11 mouse cellular contexts compared by ENCODE assay signal in the genomic region with DNA sequence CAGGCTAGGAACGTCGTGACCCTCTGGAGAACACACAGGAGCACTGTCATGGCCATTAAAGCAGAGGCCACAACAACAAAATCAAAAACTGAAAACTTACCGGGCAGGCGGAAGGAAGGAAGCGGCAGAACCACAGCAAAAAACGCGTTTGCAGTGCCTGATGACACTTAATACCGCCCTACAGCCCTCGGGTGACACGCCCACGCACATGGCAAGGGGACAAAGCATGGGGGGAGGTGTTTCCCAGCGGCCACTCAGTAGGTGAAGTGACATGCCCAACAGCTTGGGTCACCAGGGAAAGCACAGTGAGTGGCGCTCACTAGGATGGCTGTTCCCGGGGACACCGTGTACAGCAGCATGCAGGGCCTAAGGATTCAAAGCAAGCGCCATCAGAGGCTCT.
DNase-seq lines count a peak whose midpoint lies in the region; ATAC-seq and TF ChIP-seq lines count a peak whose summit lies in the region.
"Had no signal": no experiment of that assay in that cellular context is flagged by ENCODE, and none has a peak within 500 bp of the region (broad histone marks: within the 10 kb centered on the region; RNA-seq: fewer than 3 reads in every experiment).

No protein-coding gene starts in this region.

- H3K9me3 ChIP-seq in liver, embryonic 15.5 days (replicated peaks), result no peaks in the 10 kb centered on the region
- H3K9me3 ChIP-seq: limb, embryonic 13.5 days had no signal

- no peaks in the 10 kb centered on the region for H3K27me3 ChIP-seq in liver, embryonic 15.5 days
- H3K27me3 ChIP-seq: limb, embryonic 13.5 days had no signal

- H3K27ac ChIP-seq in liver, embryonic 15.5 days (replicated peaks), result no peak overlapping the region
- H3K27ac ChIP-seq in left cerebral cortex, adult 2 months, result no peak overlapping the region
- H3K27ac ChIP-seq: limb, embryonic 13.5 days had no signal

- H3K4me2 ChIP-seq in liver, embryonic 15.5 days, result peak overlapping the region; percentile 13; the same call in 1 of the 2 replicates
- H3K4me2 ChIP-seq: limb, embryonic 13.5 days had no signal

- H3K4me3 ChIP-seq in liver, embryonic 15.5 days (replicated peaks), result no peak overlapping the region
- H3K4me3 ChIP-seq in left cerebral cortex, adult 2 months, result no peak overlapping the region
- H3K4me3 ChIP-seq: limb, embryonic 13.5 days had no signal

- intact Hi-C loops in left cerebral cortex, adult 2 months (cut with DNase I), result no loop called here

- peak; percentile 34 to 52 for DNase-seq in kidney, postnatal 4 days
- DNase-seq in kidney, postnatal 36 days, result no peak
- peak; percentile 37 for DNase-seq in CD4-positive helper T cell, adult 2 months (ENCODE audit: low read depth, low spot score)
- peak; percentile 32 for DNase-seq in R1 (ENCODE audit: low read depth, low spot score)
- no peak for DNase-seq in left cerebral cortex, adult 2 months (ENCODE audit: extremely low spot score in 1 of 2, low spot score in 2 of 2)
- no peak for DNase-seq in urinary bladder, postnatal 4 days (ENCODE audit: low spot score in 2 of 2)
- DNase-seq: forebrain, postnatal 0 days; retina, postnatal 1 day had no signal

- WGBS in liver, embryonic 15.5 days (ENCODE audit: insufficient replicate concordance), result 38% methylated on average over 16 of the region's 16 CpGs

- no peak for ATAC-seq in liver, embryonic 15.5 days (ENCODE audit: insufficient read depth)
- ATAC-seq: forebrain, postnatal 0 days; intestine, embryonic 16.5 days had no signal

- H3K4me1 ChIP-seq in liver, embryonic 15.5 days (replicated peaks), result peaks cover 78% of the 10 kb centered on the region

- TF ChIP-seq CTCF in left cerebral cortex, adult 2 months (IDR thresholded peaks at IDR 0.05), result no peak

- no peak overlapping the region; the same call in 1 of the 2 replicates for H3K9ac ChIP-seq in liver, embryonic 15.5 days
- H3K9ac ChIP-seq: forebrain, postnatal 0 days; limb, embryonic 13.5 days had no signal

- H3K36me3 ChIP-seq in liver, embryonic 15.5 days (replicated peaks), result no peaks in the 10 kb centered on the region

Comparison
In these comparisons a context has a peak if more than half of its experiments do, and no peak if none do; other contexts are left out.
1. DNase-seq: peak in kidney, postnatal 4 days (2 of 2), CD4-positive helper T cell, adult 2 months (single experiment) and R1 (single experiment); none in kidney, postnatal 36 days (0 of 2), left cerebral cortex, adult 2 months (0 of 2) and urinary bladder, postnatal 4 days (0 of 2).